Mouse (Mus musculus) kidney, postnatal 25 days (tissue): ENCODE results near the gene Mpst.

Experiments
- DNase-seq, 2 experiments: peaks; one replicate each; pipeline ENCODE4 v3.0.0; 2021; ENCODE audit warnings: mixed read lengths in 2 of 2

The Mpst gene

DNA sequence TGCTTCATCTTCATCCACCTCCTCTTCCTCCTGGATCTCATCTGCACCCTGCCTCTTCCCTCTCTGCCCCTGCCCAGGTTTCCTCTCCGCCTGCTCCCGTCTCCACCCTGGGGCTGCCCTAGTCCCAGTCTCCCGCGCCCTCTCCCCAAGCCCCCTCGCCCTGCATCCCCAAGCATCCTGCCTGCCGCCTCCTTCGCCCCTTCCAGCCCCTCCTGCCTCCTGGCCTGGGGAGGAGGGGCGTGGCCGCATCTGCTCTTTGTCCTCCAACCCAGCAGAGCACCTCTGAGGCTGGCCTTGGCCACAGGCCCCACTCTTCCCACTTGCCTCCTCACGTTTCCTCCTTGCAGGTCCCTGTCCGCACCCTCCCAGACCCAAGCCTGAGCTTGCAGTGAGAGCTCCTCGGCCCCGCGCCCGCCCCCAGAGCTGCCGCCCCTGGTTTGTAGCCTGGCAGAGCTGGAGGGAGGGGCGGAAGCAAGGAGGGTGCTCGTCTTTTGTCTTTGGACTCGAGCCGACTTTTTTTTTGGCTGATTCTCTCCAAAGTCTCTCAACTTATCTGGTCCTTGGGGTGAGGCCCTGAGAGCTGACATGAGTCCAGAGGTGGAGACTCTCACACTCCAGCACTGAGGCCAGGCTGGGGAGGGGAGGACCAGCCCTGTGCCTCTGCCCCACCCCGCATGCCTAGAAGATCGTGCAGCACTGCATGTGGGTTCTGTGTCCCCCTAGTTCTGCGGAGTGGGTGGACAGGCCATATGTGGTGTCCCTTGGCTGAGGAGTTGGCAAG lies 31.2 kb downstream of the Mpst start:
- DNase-seq: peak; percentile 37 to 63

- no peak for DNase-seq
Measured at GRCm38 (mm10) chr15:78438018-78438394, 31.8 kb downstream of the Mpst start.

- no peak for DNase-seq
Measured at GRCm38 (mm10) chr15:78438505-78438904, 32.3 kb downstream of the Mpst start.

DNA sequence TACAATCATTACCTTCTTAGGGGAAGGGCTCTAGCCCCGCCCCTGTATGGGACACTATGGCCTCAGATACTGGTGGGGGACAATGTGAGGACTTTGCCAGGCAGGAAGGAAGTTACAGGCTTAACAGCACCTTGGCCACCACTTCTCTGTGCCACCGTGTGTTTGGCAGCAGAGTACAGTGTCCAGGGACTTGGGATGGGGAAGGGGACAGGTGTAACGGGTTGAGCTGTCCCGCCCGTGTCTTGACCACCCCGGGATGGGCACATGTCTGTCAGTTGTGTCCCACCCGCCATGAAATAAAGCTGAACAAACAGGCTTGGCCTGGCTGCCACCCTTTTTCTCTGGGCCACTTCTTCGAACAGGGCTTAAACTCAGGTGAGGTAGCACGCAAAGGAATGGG lies 32.8 kb downstream of the Mpst start:
- DNase-seq: no peak

DNA sequence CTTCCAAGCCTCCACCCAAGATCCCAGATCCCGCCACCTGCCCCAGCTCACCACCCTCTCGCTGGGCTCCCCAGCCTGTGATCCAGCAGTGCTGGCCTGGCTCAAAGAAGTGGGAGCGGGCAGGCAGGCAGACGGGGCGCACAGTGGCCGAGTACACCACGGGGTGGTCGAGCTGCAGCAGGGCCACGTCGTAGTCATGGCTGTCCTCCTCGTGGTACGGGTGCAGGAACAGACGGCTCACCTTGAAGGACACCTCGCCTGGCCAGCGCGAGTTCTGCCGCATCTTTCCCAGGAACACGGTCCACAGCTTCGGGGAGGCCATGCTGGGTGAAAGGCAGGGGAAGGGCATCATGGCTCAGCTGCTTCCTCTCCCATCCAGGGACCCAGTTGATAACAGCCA lies 36.0 kb downstream of the Mpst start:
- DNase-seq: no peak

- no peak for DNase-seq
Measured at GRCm38 (mm10) chr15:78443857-78444256, 37.6 kb downstream of the Mpst start.

DNA sequence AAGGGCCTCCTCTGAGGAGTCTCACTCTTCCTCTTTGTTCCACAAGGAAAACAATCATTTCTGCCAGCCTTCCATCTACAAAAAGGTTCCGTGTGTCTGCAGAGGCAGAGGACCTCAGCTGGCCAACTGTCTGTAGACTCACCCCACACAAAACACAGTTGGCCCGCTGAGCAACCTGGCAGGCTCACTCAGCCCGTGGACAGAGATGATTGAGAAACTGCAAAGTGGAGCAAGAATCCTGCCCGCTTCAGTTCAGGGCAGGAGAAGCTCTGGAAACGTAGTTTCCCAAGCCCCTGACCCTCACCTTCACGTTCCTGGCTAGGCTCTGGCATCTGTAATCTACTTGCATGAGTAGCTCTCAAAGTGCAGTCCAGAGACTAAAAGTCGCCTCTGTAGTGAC lies 40.9 kb downstream of the Mpst start:
- DNase-seq: no peak

GRCm38 (mm10) chr15:78447746-78448535 lies 41.7 kb downstream of the Mpst start:
- peak; percentile 95 to 100 for DNase-seq

DNA sequence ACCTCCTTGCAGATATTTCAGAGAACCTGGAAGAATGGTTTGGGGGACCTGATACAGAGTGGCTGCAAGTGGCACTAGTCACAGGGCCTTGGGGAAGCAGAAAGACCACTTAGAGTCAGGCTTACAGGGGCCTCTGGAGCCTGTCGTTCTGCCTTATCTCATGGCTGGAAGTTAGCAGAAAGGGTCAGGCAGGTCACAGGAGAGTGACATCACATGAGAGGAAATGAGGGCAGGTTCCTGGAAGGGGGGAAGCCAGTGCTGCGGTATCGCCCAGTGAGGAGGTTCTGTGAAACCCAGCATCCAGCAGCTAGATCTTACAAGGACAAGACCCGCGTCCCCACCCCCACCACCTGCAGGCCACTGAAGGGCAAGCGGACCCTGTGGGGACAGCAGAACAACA lies 42.9 kb downstream of the Mpst start:
- peak; percentile 27 to 35 for DNase-seq

- DNase-seq: peak in 1 of 2 experiments; percentile 66
Measured at GRCm38 (mm10) chr15:78449694-78450418, 43.6 kb downstream of the Mpst start.

- no peak for DNase-seq
Measured at GRCm38 (mm10) chr15:78450419-78450768, 44.2 kb downstream of the Mpst start.

- DNase-seq: no peak
Measured at GRCm38 (mm10) chr15:78451201-78451600, 45.0 kb downstream of the Mpst start.

GRCm38 (mm10) chr15:78452929-78453328 lies 46.7 kb downstream of the Mpst start:
- no peak for DNase-seq

DNA sequence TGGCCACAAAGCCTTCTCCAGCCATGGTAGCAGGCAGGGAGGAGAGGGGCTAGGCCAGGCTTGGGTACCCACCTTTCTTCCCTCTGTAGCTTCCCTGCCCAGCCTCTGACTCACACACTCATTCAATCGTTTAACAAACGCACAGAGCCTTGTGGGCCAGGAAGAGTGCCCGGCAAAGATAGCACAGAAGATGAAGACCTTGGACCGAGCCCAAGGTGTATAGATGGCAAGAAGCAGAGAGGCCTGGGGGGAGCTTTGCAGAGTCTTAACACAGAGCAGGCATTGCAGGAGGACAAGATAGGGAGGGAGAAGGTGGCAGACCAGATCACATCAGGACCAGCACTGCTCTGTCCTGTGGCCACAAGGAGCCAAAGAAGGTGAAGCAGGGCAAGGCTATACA lies 49.0 kb downstream of the Mpst start:
- DNase-seq: no peak

GRCm38 (mm10) chr15:78456051-78456450 lies 49.8 kb downstream of the Mpst start:
- peak in 1 of 2 experiments; percentile 31 for DNase-seq

GRCm38 (mm10) chr15:78457193-78457592 lies 51.0 kb downstream of the Mpst start:
- DNase-seq: no peak

DNA sequence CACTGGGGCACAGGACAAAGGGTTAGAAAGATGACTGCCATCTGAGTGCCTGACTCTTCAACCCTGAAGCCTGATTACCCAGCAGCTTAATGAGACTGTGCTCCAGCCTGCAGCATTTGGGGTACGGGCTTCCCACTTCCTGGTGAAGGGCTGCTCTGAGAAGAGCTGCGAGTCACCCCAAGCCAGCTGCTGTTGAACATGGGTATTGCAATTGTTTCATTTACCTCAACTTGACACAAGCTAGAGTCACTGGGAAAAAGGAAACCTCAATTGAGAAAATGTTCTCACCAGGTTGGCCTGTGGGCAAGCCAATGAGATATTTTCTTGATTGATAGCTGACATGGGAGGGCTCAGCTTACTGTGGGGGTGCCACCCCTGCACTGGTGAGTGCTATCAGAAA lies 56.8 kb downstream of the Mpst start:
- no peak for DNase-seq
